Mouse (Mus musculus): Measurements from ENCODE around the gene Sh2d4b. TPM values are rescaled to one million over a fixed set of nuclear protein-coding genes. Genes with fewer than 3 reads are reported as not detected.

The Sh2d4b gene
- polyA plus RNA-seq, 1 experiment from 2014 or later: 1.5 TPM

Other genes starting within 250 kb of the Sh2d4b start
- 101 and 105 TPM in 2 replicates for gene Tspan14, start 73.5 kb upstream of the Sh2d4b start, polyA plus RNA-seq (2014; fragmentation: Nextera tagmentation; extraction: Ambion mirVana)
- 33.2 and 48.9 TPM in 2 replicates for gene Fam213a, start 120.5 kb upstream of the Sh2d4b start, polyA plus RNA-seq (2014; fragmentation: Nextera tagmentation; extraction: Ambion mirVana)
- 0.58 and 0.74 TPM in 2 replicates for gene Dydc2, start 175.9 kb upstream of the Sh2d4b start, polyA plus RNA-seq (2014; fragmentation: Nextera tagmentation; extraction: Ambion mirVana)
- gene Dydc1, start 179.6 kb upstream of the Sh2d4b start, polyA plus RNA-seq (2014; fragmentation: Nextera tagmentation; extraction: Ambion mirVana): 0.18 TPM in 1 of 2 replicates, not detected in the other
- not detected in 2 replicates for gene Mat1a, start 211.8 kb upstream of the Sh2d4b start, polyA plus RNA-seq (2014; fragmentation: Nextera tagmentation; extraction: Ambion mirVana)
- gene Sftpa1, start 238.5 kb upstream of the Sh2d4b start, polyA plus RNA-seq (2014; fragmentation: Nextera tagmentation; extraction: Ambion mirVana): not detected in 2 replicates

Measured in forebrain, embryonic 14.5 days (tissue).